Mouse (Mus musculus): ENCODE results near the gene Csn1s2a. TPM values are rescaled to one million over a fixed set of nuclear protein-coding genes. Genes with fewer than 3 reads are reported as not detected.
"Not testable (repeated sequence)": the region's sequence is repeated elsewhere in the genome, so short reads cannot be mapped to it uniquely, and the experiment has no call there.

The Csn1s2a gene
- not detected in 2 replicates for polyA plus RNA-seq (2015; fragmentation: Nextera tagmentation; extraction: Ambion mirVana)

GRCm38 (mm10) chr5:87774267-87774666 lies at the start of gene Csn1s2a:
Csn1s2a (plus strand) TSS chr5:87774567.
- H3K9ac ChIP-seq = no peak within 1 kb of the TSS
- no peak within 1 kb of the TSS for H3K4me2 ChIP-seq (replicated peaks)
- no peaks in the 10 kb centered on the region for H3K9me3 ChIP-seq
- 73% methylated on average over 1 of the region's 1 CpGs for WGBS
- no peaks in the 10 kb centered on the region for H3K27me3 ChIP-seq
- H3K27ac ChIP-seq = no peak within 1 kb of the TSS
- no peak for ATAC-seq (ENCODE audit: low FRiP score, low read depth)
- H3K4me3 ChIP-seq = no peak within 1 kb of the TSS
- H3K4me1 ChIP-seq = no peaks in the 10 kb centered on the region
- H3K36me3 ChIP-seq = no peaks in the 10 kb centered on the region

GRCm38 (mm10) chr5:87734821-87735220 lies 39.5 kb upstream of the Csn1s2a start:
- Histone ChIP-seq H3K9me3 (no peaks in the 10 kb centered on the region), H3K4me1 (no peaks in the 10 kb centered on the region), H3K36me3 (no peaks in the 10 kb centered on the region), H3K27me3 (no peaks in the 10 kb centered on the region), H3K27ac (no peak overlapping the region), H3K4me3 (no peak overlapping the region), H3K4me2 (replicated peaks) (no peak overlapping the region), H3K9ac (no peak overlapping the region)
- ATAC-seq (ENCODE audit: low FRiP score, low read depth) = no peak

- Histone ChIP-seq H3K9me3 (no peaks in the 10 kb centered on the region), H3K9ac (no peak overlapping the region), H3K27ac (no peak overlapping the region), H3K4me1 (no peaks in the 10 kb centered on the region), H3K27me3 (no peaks in the 10 kb centered on the region), H3K4me2 (replicated peaks) (no peak overlapping the region), H3K36me3 (no peaks in the 10 kb centered on the region), H3K4me3 (no peak overlapping the region)
- ATAC-seq (ENCODE audit: low FRiP score, low read depth) = no peak
- WGBS = 94% methylated on average over 1 of the region's 1 CpGs
Measured at GRCm38 (mm10) chr5:87753471-87753870, 20.9 kb upstream of the Csn1s2a start.

DNA sequence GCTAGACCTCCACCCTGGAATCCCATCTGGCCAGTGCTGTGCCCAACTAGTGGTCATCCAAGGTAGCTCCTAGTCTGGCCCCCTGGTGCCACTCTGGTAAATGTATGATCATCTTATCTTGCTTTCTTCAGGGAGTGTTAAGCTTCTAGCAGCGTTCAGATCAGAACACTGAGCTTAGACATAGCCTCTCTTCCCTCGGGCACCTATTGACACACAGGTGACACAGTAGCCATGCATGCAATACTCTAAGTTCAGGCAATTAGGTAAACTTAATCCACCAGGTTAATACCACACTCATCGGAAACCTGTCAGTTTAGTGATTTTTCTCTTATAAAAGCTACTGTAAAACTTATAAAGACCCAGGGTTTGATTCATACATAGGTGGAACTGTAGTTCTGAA lies 9.8 kb upstream of the Csn1s2a start:
- H3K27ac ChIP-seq = no peak overlapping the region
- no peaks in the 10 kb centered on the region for H3K4me1 ChIP-seq
- H3K36me3 ChIP-seq = no peaks in the 10 kb centered on the region
- ATAC-seq (ENCODE audit: low FRiP score, low read depth) = no peak
- H3K9ac ChIP-seq = no peak overlapping the region
- no peak overlapping the region for H3K4me3 ChIP-seq
- H3K9me3 ChIP-seq = no peaks in the 10 kb centered on the region
- WGBS = 80% methylated on average over 3 of the region's 3 CpGs
- no peak overlapping the region for H3K4me2 ChIP-seq (replicated peaks)
- H3K27me3 ChIP-seq = no peaks in the 10 kb centered on the region

DNA sequence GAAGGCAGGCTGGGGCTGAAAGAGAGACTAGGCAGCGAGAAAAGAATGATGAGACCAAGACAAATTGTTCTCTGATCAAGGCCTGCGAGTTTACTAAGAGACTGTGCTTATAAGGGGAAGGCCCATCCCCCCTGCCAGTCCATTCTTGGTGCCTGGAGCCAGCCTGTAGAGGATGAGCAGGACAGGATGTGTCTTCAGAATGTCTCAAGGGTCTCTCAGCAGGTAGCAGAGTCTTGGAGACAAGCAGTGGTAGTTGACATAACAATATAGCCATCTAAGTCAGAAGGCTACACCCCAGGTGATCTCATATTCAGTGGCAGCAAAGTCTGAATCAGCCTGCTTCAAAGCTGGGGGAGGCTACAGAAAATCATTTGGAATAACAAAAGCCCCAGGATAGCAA lies 2.2 kb upstream of the Csn1s2a start:
- not testable (repeated sequence) for H3K9ac ChIP-seq; H3K36me3 ChIP-seq; H3K9me3 ChIP-seq; H3K4me3 ChIP-seq; H3K27ac ChIP-seq; H3K4me1 ChIP-seq; H3K27me3 ChIP-seq; H3K4me2 ChIP-seq (replicated peaks); ATAC-seq (ENCODE audit: low FRiP score, low read depth)
- 50% methylated on average over 2 of the region's 2 CpGs for WGBS

DNA sequence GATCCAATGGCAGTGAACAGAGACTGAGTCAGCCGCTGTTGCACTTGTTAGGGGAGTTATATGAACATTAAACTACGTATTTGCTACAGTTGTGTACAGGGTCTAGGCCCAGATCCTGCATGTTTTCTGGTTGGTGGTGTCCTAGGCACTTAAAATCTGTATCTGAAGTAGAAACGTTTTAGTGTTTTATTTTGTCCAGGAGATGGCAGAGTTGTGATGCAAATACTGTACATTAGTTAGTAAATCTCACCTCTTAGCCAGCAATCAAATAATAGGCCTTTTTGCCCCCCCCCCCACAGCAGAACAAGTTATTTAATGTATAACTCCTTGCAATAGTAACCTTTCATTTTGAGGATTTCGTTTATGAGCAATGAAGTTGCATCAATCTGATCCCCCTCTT lies 8.4 kb downstream of the Csn1s2a start:
- ATAC-seq (ENCODE audit: low FRiP score, low read depth) = no peak
- H3K27ac ChIP-seq = no peak overlapping the region
- H3K9ac ChIP-seq = no peak overlapping the region
- H3K36me3 ChIP-seq = no peaks in the 10 kb centered on the region
- no peak overlapping the region for H3K4me3 ChIP-seq
- H3K9me3 ChIP-seq = no peaks in the 10 kb centered on the region
- no peak overlapping the region for H3K4me2 ChIP-seq (replicated peaks)
- WGBS = 55% methylated on average over 4 of the region's 4 CpGs
- H3K27me3 ChIP-seq = no peaks in the 10 kb centered on the region
- H3K4me1 ChIP-seq = no peaks in the 10 kb centered on the region

- no peaks in the 10 kb centered on the region for H3K36me3 ChIP-seq
- no peaks in the 10 kb centered on the region for H3K9me3 ChIP-seq
- ATAC-seq (ENCODE audit: low FRiP score, low read depth) = no peak
- no peak within 1 kb of the TSS for H3K9ac ChIP-seq
- no peaks in the 10 kb centered on the region for H3K4me1 ChIP-seq
- H3K27me3 ChIP-seq = no peaks in the 10 kb centered on the region
- H3K4me2 ChIP-seq (replicated peaks) = no peak within 1 kb of the TSS
- H3K27ac ChIP-seq = no peak within 1 kb of the TSS
- H3K4me3 ChIP-seq = no peak within 1 kb of the TSS
- 76% methylated on average over 2 of the region's 2 CpGs for WGBS
Measured at GRCm38 (mm10) chr5:87807782-87808181, 33.4 kb downstream of the Csn1s2a start, which contains the start of gene Csn1s2b. Csn1s2b (plus strand) TSS chr5:87808082.

DNA sequence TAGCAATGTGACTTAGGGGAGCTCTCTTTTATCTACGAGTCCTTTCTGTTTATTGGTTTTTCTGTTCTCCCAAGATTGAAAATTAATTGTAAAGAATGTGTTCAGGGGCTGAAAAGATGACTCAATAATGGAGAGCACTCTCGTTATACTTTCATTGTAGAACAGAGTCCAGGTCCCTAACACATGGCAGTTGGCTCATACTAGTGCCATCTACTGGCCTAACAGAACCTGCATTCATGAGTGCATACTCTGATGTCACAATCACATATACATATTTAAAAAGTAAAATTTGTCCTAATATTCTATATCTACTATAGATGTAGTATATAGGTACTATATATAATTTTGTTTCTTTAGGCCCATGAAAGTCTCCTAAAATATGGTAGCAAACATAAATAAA lies 34.9 kb downstream of the Csn1s2a start:
- no peak overlapping the region for H3K9ac ChIP-seq
- 72% methylated on average over 2 of the region's 2 CpGs for WGBS
- no peak overlapping the region for H3K4me3 ChIP-seq
- no peak overlapping the region for H3K27ac ChIP-seq
- no peak for ATAC-seq (ENCODE audit: low FRiP score, low read depth)
- H3K4me1 ChIP-seq = no peaks in the 10 kb centered on the region
- no peak overlapping the region for H3K4me2 ChIP-seq (replicated peaks)
- no peaks in the 10 kb centered on the region for H3K36me3 ChIP-seq
- no peaks in the 10 kb centered on the region for H3K27me3 ChIP-seq
- H3K9me3 ChIP-seq = no peaks in the 10 kb centered on the region

DNA sequence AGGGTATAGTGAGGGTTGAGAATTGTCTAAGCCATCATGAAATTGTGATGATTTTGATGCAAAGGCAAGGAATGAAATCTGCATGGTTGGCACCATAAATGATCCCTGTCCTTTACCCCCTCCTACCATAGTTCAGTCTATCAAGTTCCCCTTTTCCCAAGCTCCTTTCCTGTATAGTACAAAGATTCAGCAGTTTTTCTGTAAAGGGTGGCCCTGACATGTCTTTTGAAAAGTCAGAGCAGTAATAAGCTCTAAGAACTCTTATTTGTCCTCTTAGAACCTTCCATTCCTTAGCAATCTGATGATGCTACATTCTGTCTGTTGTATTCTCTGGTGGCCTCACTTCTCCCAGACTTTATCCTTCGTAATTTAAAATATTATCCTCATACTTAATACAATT lies 51.0 kb downstream of the Csn1s2a start, which contains the start of gene Prr27:
TSS of gene Prr27 (plus strand) at position 301 of the 400 bp plus-strand sequence.
- 74% methylated on average over 1 of the region's 1 CpGs for WGBS
- H3K4me1 ChIP-seq = no peaks in the 10 kb centered on the region
- no peak for ATAC-seq (ENCODE audit: low FRiP score, low read depth)

More for the DNA sequence above, 51.0 kb downstream of the Csn1s2a start, which contains the start of gene Prr27:
- Histone ChIP-seq H3K9me3 (no peaks in the 10 kb centered on the region), H3K9ac (no peak within 1 kb of the TSS), H3K36me3 (no peaks in the 10 kb centered on the region), H3K27me3 (no peaks in the 10 kb centered on the region), H3K27ac (no peak within 1 kb of the TSS), H3K4me2 (replicated peaks) (no peak within 1 kb of the TSS), H3K4me3 (no peak within 1 kb of the TSS)

Other genes starting within 250 kb of the Csn1s2a start
- not detected in 2 replicates for gene Sult1b1, start 236.4 kb upstream of the Csn1s2a start, polyA plus RNA-seq (2015; fragmentation: Nextera tagmentation; extraction: Ambion mirVana)
- not detected in 2 replicates for gene Sult1d1, start 205.5 kb upstream of the Csn1s2a start, polyA plus RNA-seq (2015; fragmentation: Nextera tagmentation; extraction: Ambion mirVana)
- 0.11 TPM in 1 of 2 replicates, not detected in the other for gene Sult1e1, start 183.0 kb upstream of the Csn1s2a start, polyA plus RNA-seq (2015; fragmentation: Nextera tagmentation; extraction: Ambion mirVana)
- not detected in 2 replicates for gene Csn1s1, start 108.4 kb upstream of the Csn1s2a start, polyA plus RNA-seq (2015; fragmentation: Nextera tagmentation; extraction: Ambion mirVana)
- not detected in 2 replicates for gene Csn2, start 74.9 kb upstream of the Csn1s2a start, polyA plus RNA-seq (2015; fragmentation: Nextera tagmentation; extraction: Ambion mirVana)
- gene Csn1s2b, start 33.5 kb downstream of the Csn1s2a start, polyA plus RNA-seq (2015; fragmentation: Nextera tagmentation; extraction: Ambion mirVana) = not detected in 2 replicates
- not detected in 2 replicates for gene Prr27, start 51.1 kb downstream of the Csn1s2a start, polyA plus RNA-seq (2015; fragmentation: Nextera tagmentation; extraction: Ambion mirVana)
- not detected in 2 replicates for gene Odam, start 110.5 kb downstream of the Csn1s2a start, polyA plus RNA-seq (2015; fragmentation: Nextera tagmentation; extraction: Ambion mirVana)
- gene Csn3, start 151.0 kb downstream of the Csn1s2a start, polyA plus RNA-seq (2015; fragmentation: Nextera tagmentation; extraction: Ambion mirVana) = 0.14 and 0.38 TPM in 2 replicates
- gene 2310003L06Rik, start 194.9 kb downstream of the Csn1s2a start, polyA plus RNA-seq (2015; fragmentation: Nextera tagmentation; extraction: Ambion mirVana) = not detected in 2 replicates
- gene Gm28434, start 194.9 kb downstream of the Csn1s2a start, polyA plus RNA-seq (2015; fragmentation: Nextera tagmentation; extraction: Ambion mirVana) = not detected in 2 replicates
- gene Cabs1, start 204.9 kb downstream of the Csn1s2a start, polyA plus RNA-seq (2015; fragmentation: Nextera tagmentation; extraction: Ambion mirVana) = not detected in 2 replicates
- not detected in 2 replicates for gene Smr3a, start 228.0 kb downstream of the Csn1s2a start, polyA plus RNA-seq (2015; fragmentation: Nextera tagmentation; extraction: Ambion mirVana)